Mouse (Mus musculus): Measurements from ENCODE around the gene Snrpn.
"Not testable (repeated sequence)": the region's sequence is repeated elsewhere in the genome, so short reads cannot be mapped to it uniquely, and the experiment has no call there.

Snrpn gene

DNA sequence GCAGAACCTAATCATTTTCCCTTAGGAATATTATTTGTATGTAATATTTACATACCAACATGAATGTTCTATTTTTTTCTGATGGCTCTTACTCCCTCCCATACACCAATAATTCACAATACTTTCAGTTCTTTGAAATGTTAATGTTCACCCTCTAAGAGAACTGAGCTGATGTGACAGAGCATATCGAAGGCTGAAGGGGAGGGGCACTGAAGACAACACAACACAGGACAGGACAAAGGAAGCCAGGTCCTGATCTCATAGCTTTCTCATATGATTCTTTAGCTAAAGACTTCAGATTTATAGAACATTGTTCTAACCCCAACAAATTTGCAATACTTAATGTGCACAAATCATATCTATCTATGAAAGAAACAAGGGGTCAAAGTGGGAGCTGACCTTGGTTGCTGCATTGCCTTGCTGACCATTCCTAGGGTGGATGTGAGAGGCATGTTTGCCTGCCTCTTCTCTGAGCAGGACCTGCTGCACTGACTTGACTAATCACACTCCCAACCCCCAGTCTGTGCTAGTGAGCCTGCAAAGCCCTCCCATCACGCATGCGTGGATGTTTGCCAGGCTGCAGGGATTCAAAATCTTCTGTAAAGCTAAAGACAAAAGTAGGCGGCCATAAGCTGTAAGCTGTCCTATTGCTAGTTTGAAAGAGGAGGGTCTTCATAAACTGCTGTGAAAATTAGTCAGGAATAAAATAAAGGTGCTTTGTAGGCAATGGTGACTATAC is at the start of gene Snrpn:
Gene Snrpn, minus strand, starts transcription at position 478 of the 739 bp plus-strand sequence.
- peak; percentile 9 for DNase-seq

DNA sequence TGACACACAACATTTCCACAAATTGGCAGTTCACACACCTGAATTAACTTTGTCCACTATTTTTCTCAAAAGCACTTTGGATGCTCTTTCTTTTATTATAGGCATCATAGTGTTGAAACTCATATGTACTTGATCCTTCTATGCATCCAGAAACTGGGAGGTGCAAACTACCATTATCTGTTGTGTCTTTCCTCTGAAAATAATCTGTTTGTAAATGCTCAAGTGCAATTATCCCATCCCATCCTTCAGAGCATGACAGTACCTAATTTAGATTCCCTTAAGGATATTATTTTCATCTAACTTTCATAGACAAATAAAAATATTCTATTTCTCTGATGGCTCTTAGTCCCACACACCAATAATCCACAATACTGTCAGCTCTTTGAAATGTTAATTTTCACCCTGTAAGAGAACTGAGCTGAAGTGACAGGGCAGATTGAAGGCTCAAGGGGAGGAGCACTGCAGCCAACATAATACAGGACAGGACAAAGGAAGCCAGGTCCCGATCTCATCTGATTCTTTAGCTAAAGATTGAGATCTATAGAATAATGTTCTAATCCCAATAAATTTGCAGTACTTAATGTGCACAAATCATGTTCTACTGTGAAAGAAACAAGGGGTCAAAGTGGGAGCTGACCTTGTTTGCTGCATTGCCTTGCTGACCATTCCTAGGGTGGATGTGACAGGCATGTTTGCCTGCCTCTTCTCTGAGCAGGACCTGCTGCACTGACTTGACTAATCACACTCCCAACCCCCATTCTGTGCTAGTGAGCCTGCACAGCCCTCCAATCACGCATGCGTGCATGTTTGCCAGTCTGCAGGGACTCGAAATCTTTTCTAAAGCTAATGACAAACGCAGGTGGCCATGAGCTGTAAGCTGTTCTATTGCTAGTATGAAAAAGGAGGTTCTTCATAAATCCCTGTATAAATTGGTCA is 30.5 kb upstream of the Snrpn start:
- peak; percentile 46 for DNase-seq

DNA sequence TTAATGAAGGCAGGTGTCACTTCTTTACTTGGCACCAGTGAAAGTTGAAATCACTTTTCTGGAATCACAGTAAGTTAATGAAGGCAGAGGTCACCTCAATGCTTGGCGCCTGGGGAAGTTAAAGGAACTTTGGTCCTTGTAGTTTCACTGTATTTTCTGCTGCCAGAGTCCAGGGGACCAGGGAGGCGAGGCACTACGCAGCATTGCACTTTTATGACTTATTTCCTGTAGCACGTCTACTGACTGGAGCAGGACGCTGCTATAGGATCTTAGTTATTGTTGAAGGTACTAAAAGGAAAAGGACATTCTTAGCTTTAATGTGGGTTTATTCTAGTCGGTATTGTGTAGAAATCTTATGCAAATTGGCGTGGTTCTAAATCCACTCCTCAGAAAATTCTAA is 14.7 kb downstream of the Snrpn start:
- no peak for DNase-seq

DNA sequence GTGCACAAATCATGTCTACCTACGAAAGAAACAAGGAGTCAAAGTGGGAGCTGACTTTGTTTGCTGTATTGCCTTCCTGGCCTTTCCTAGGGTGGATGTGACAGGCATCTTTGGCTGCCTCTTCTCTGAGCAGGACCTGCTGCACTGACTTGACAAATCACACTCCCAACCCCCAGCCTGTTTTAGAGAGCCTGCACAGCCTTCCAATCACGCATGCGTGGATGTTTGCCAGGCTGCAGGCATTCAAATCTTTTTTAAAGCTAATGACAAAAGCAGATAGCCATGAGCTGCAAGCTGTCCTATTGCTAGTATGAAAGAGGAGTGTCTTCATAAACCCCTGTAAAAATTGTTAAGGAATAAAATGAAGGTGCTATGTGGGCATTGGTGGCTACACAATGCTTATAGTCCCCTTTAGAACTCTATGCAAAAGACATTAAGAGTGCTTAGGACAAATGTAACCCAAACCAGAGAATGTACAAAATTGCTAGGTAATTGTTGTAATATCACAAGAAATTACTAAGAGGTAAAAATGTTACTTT is 16.9 kb downstream of the Snrpn start:
- DNase-seq, result not testable (repeated sequence)

DNA sequence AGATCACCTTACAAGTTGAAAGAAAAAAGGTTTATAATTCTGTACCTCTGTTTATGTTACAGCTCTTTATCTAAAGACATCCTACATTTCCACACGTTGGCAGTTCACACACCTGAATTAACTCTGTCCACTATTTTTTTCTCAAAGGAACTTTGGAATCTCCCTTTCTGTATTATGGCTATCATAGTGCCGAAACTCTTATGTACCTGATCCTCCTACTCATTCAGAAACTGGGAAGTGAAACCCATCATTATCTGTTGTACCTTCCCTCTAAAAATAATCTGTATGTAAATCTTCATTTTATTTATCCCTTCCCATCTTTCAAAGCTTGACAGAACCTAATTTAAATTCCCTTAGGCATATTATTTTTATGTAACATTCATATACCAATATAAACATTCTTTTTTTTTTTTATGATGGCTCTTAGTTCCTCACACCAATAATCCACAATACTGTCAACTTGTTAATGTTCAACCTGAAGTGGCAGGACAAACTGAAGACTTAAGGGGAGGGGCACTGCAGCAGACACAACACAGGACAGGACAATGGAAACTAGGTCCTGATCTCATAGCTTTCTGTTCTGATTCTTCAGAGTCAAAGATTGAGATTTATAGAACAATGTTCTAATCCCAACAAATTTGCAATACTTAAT is 17.5 kb downstream of the Snrpn start:
- DNase-seq, result no peak

DNA sequence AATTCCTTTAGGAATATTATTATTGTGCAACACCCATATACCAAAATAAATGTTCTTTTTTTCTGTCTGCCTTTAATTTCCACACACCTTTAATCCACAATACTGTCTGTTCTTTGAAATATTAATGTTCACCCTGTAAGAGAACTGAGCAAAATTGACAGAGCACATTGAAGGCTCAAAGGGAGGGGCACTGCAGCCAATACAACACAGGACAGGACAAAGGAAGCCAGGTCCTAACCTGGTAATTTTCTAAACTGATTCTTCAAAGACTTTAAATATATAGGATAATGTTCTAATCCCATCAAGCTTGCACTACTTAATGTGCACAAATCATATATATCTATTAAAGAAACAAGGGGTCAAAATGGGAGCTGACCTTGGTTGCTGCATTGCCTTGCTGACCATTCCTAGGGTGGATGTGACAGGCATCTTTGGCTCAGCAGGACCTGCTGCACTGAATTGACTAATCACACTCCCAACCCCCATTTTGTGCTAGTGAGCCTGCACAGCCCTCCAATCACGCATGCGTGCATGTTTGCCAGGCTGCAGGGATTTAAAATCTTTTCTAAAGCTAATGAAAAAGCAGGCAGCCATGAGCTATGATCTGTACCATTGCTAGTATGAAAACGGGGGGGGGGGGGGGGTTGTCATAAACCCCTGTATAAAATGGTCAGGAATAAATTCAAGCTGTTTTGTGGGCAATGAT is 42.7 kb downstream of the Snrpn start:
- peak; percentile 3 for DNase-seq

DNA sequence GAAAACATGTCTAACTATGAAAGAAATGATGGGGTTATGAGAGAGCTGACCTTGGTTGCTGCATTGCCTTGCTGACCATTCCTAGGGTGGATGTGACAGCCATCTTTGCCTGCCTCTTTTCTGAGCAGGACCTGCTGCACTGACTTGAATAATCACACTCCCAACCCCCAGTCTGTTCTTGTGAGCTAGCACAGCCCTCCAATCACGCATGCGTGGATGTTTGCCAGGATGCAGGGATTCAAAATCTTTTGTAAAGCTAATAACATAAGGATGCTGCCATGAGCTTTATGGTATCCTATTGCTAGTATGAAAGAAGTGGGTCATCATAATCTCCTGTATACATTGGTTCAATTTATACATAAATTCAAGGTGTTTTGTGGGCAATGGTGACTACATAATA is 63.7 kb downstream of the Snrpn start:
- no peak for DNase-seq

DNA sequence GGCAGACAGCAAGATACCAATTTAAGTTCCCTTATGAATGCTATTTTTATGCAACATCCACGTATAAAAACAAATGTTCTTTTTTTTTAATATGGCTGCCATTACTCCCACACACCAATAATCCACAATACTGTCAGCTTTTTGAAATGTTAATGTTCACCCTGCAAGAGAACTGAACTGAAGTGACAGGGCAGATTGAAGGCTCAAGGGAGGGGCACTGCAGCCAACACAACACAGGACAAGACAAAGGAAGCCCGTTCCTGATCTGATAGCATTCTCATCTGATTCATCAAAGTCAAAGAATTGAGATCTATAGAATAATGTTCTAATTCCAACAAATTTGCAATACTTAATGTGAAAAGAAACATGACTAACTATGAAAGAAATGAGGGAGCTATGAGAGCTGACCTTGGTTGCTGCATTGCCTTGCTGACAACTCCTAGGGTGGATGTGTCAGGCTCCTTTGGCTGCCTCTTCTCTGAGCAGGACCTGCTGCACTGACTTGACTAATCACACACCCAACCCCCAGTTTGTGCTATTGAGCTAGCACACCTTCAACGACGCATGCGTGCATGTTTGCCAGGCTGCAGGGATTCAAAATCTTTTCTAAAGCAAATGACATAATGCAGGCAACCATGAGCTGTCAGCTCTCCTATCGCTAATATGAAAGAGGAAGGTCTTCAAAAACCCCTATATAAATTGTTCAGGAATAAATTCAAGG is 92.4 kb downstream of the Snrpn start:
- DNase-seq, result peak; percentile 71

DNA sequence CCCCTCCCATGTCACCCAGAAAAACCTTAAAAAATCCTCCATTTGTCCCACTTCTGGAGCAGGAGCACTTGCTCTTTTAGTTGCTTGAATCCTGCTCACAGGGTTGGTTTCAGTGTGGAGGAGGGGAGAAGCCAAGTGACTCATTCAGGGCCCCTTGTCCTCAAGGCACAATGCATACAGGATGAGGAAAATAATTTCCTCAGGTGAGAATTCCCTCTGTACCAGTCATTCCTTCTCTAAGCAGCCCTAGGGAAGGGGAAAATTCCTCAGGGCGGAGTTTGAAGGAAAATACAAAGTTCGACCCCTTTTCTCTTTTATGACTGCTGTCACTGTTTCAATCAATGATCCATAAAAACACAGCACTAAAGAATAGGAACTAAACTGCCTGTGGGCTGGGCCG is 126.8 kb downstream of the Snrpn start:
- no peak for DNase-seq

DNA sequence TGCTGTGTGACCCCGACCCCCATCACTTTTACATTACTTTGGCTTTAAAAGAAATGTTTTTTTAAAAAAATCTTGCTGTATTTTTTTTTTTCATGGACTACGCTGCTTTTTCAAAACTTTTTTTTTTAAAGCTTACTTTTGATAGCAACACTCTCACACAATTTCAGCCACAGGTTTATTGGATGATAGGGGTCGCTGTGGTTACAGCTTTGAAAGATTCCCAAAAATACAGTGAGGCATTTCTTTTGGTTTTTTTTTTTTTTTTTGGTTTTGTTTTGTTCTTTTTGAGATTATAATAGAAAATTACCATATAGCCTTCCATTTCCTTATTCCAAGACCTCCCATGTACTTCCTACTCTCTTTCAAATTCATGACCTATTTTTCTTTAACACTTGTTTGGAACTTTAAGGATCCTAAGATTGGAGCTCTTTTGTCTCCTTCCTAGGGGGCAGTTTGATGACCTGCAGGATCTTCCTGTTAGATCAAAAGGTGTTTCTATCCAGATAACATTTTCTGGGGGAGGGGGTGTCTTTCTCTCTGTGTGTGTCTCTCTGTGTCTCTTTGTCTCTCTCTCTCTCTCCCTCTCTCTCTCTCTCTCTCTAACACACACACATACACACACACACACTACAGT is 132.2 kb downstream of the Snrpn start:
- no peak for DNase-seq

DNA sequence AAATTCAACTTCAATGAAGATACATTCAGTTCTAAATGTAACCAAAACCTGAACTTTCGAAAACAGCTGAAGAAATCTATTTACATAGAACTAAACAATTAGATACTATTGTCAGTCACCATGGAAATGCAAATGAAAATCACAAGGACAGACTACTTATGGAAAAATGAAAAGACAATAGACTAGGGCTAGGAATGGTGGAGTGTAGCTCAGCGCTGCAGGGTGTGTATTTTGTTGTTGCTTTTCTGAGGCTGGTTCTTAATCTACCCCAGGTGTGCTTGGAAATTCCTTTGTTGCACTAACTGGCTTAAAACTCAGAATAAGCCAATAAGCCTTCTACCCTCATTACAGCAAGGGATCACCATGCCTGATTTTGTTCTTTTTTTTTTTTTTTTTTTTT is 133.8 kb downstream of the Snrpn start:
- DNase-seq, result no peak

DNA sequence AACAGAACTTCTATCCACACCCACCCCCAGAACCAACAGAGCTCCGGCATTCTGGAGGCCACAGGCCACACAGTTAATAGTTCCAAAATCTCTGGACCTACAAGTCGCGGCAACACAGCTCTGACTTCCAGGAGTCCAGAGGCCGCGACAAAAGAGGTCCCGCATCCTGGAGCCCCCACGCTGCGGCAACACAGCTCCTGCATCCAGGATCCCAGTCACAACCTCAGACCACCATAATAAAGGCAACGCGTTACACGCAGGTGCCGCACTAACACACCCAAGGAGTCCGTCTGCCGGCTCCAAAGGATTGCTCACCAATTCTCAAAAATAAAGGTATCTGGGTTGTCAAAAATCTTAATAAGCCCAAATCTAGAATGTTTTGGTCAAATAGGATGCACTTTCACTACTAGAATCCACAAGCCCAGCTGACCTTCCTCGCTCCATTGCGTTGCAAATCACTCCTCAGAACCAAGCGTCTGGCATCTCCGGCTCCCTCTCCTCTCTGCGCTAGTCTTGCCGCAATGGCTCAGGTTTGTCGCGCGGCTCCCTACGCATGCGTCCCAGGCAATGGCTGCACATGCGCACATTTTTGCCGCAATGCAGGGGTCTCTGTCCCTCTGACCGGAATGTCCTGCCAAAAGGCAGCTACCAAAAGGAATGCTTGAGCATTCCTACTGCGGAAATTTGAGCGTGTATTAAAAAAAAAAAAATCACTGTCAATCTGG is 135.3 kb downstream of the Snrpn start, which contains the start of the genes Snurf and Gm38393:
Gene Snurf, minus strand, starts transcription at position 444 of the 725 bp plus-strand sequence.
Gene Gm38393, minus strand, starts transcription at position 459 of the 725 bp plus-strand sequence.
- peak; percentile 81 for DNase-seq

DNA sequence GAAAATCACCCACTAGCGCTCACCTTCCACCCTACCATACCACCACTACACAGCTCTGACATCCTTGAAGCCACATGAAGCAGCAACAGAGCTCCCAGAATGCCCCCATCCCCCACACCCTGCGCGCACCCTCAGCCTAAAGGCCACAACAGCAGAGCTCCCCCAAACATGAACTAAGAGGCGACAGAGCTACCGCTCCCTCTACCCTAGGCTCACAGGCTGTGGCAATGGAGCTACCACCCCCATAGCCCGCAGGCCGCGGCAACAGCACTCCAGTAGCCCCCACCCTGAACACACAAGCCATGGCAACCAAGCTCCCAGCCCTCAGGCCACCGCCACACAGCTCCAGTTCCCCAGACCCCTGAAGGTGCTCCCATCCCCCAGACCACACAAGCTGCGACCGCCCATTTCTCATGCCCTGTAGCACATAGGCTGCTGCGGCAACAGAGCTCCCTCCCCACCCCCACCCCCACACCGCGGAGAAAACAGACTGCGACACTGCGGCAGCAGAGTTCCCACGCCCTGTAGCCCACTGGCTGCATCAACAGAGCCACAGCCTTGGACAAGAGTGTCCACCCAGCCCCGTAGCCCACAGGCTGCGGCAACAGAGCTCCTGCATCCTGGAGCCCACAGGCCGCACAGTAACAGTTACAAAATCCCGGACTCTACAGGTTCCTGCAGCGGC is 136.0 kb downstream of the Snrpn start:
- DNase-seq, result peak; percentile 46

DNA sequence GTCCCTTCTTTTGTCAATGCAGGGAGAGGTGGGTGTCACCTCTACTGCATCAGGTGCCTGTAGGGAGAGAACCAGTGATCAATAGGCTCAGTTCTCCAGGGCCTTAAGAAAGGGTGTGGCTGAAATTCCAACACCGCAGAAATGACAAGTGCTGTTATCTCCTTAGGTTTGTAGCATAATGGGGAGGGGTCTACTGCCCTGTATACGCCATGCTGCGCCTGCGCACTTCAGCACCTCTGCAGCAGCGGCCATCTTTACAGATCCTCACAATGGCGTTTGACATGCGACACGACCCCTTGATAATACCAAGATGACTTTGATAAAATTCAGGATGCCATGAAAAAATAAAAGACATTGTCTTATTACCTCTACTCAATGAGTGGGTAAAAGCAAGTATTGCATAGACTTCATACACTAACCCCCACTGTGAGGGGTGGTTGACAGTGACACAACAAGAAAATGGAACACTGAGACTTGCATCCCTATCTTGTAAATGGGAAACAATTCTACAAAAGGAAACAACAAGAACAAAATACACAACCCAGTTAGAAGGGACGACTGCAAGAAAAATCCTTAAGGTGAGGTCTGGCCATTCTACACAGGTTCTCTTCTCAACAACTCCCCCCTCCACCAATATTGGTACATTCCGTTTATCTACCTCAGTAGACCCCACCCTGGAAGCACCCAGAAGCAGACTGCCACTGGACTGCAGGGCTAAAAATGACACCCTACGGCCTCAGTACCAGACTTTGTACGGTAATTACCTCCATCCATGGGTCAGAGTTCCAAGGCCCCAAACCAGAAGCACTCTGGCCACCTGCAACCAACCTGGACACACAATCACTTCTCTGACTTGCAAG is 136.8 kb downstream of the Snrpn start:
- peak; percentile 31 for DNase-seq

DNA sequence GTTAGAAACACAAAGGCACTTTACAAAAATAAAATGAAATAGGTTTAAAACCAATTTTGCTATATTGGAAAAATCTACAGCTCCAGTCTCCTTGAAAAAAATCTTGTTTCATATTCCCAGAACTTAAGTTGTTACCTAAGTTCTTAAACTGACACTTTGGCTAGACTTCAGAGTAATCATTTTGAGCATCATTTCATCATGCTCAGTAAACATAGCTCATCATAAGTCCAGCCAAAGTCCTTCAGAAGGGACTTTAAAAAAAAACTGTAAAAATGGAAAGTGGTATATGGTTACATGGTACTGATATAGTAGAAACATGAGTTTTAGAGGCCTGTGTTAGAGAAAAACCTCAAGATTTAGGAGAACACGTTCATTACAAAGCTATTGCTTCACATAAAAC is 161.4 kb downstream of the Snrpn start:
- DNase-seq, result no peak

All from right cerebral cortex, adult 18-20 months (tissue).